Mouse (Mus musculus): Measurements from ENCODE around the gene Fstl5. TPM values are rescaled to one million over a fixed set of nuclear protein-coding genes. Genes with fewer than 3 reads are reported as not detected.

The Fstl5 gene
- not detected in 2 replicates for polyA plus RNA-seq (2012; rRNA removed)

DNA sequence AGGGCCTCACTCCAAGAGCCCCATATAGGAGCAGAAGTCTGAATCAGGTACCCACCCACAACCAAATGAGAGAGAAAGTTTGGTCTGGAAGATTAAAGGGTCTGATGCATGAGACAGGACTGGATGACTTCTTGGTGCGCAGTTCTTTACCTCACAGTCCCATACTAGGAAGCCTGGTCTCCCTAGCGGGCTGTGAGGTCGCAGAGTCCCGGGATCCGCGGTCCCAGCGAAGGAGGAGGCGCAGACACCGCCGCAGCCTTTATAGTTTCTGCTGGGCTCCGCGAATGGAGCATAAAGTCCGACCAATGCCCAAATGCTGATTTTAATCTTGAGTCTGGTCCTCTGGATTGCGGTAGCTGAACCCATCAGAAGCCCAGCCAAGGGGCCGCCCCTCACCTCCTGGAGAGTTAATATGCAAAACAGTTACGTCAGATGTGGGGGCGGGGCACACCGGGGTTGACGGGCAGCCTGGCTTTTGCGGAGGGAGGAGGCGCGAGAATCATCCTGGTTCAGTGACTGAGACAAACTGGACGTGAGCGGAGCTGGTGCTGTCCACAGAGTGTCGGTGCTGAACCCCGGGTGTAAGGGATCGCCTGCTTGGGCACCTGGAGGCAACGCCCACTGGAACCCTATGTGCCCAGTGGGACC, at the start of gene Fstl5:
Gene Fstl5, plus strand, starts transcription at position 211 of the 648 bp plus-strand sequence.
- no peak for TF ChIP-seq POLR2A (IDR thresholded peaks at IDR 0.05; ENCODE audit: low read depth, low read length)
- no peak for TF ChIP-seq CTCF (IDR thresholded peaks at IDR 0.05; ENCODE audit: extremely low read depth, insufficient read length, insufficient replicate concordance, low read depth, low read length)
- 5% methylated on average over 28 of the region's 28 CpGs for WGBS
- Histone ChIP-seq H3K4me1 (ENCODE audit: control insufficient read depth, insufficient read depth, insufficient read length, low read length) (no peaks in the 10 kb centered on the region), H3K36me3 (ENCODE audit: control insufficient read depth, insufficient read depth, low read length) (no peaks in the 10 kb centered on the region), H3K27me3 (ENCODE audit: control insufficient read depth, insufficient read depth, low read length) (no peaks in the 10 kb centered on the region), H3K4me3 (ENCODE audit: low read depth, low read length) (no peak within 1 kb of the TSS), H3K27ac (ENCODE audit: insufficient read depth, low read depth, low read length) (no peak within 1 kb of the TSS)

DNA sequence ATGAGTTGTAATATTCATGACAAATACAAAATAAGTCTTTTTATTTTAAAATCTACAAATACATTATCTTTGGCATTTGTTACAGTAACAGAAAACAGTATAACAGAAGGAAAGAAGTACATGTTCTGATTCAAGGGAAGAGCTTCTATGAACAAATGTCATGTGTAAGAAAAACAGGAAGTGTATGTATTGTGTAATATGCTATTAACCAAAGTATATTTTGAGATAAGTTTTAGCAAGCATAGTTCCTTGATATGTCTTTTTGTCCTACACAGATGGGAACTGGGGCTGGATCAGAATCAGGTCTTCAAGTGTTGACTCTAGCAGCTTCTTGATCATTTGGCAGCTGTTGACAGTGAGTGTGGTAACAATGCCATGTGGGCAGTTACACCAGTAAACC, 48.5 kb upstream of the Fstl5 start:
- H3K27me3 ChIP-seq (ENCODE audit: control insufficient read depth, insufficient read depth, low read length): no peaks in the 10 kb centered on the region
- no peak overlapping the region for H3K27ac ChIP-seq (ENCODE audit: insufficient read depth, low read depth, low read length)
- H3K36me3 ChIP-seq (ENCODE audit: control insufficient read depth, insufficient read depth, low read length): no peaks in the 10 kb centered on the region
- H3K4me3 ChIP-seq (ENCODE audit: low read depth, low read length): no peak overlapping the region
- H3K4me1 ChIP-seq (ENCODE audit: control insufficient read depth, insufficient read depth, insufficient read length, low read length): no peaks in the 10 kb centered on the region
- no peak for TF ChIP-seq POLR2A (IDR thresholded peaks at IDR 0.05; ENCODE audit: low read depth, low read length)
- TF ChIP-seq CTCF (IDR thresholded peaks at IDR 0.05; ENCODE audit: extremely low read depth, insufficient read length, insufficient replicate concordance, low read depth, low read length): no peak

- Histone ChIP-seq H3K27ac (ENCODE audit: insufficient read depth, low read depth, low read length) (no peak overlapping the region), H3K27me3 (ENCODE audit: control insufficient read depth, insufficient read depth, low read length) (no peaks in the 10 kb centered on the region), H3K4me1 (ENCODE audit: control insufficient read depth, insufficient read depth, insufficient read length, low read length) (no peaks in the 10 kb centered on the region), H3K4me3 (ENCODE audit: low read depth, low read length) (no peak overlapping the region), H3K36me3 (ENCODE audit: control insufficient read depth, insufficient read depth, low read length) (no peaks in the 10 kb centered on the region)
- TF ChIP-seq POLR2A (IDR thresholded peaks at IDR 0.05; ENCODE audit: low read depth, low read length) (no peak), CTCF (IDR thresholded peaks at IDR 0.05; ENCODE audit: extremely low read depth, insufficient read length, insufficient replicate concordance, low read depth, low read length) (no peak)
- WGBS: 64% methylated on average over 3 of the region's 3 CpGs
Observed at GRCm38 (mm10) chr3:76051124-76051523, 22.9 kb upstream of the Fstl5 start.

GRCm38 (mm10) chr3:76061996-76062395, 12.1 kb upstream of the Fstl5 start:
- no peak overlapping the region for H3K27ac ChIP-seq (ENCODE audit: insufficient read depth, low read depth, low read length)
- H3K27me3 ChIP-seq (ENCODE audit: control insufficient read depth, insufficient read depth, low read length): no peaks in the 10 kb centered on the region
- no peak for TF ChIP-seq CTCF (IDR thresholded peaks at IDR 0.05; ENCODE audit: extremely low read depth, insufficient read length, insufficient replicate concordance, low read depth, low read length)
- TF ChIP-seq POLR2A (IDR thresholded peaks at IDR 0.05; ENCODE audit: low read depth, low read length): no peak
- no peaks in the 10 kb centered on the region for H3K36me3 ChIP-seq (ENCODE audit: control insufficient read depth, insufficient read depth, low read length)
- WGBS: 73% methylated on average over 1 of the region's 1 CpGs
- no peak overlapping the region for H3K4me3 ChIP-seq (ENCODE audit: low read depth, low read length)
- H3K4me1 ChIP-seq (ENCODE audit: control insufficient read depth, insufficient read depth, insufficient read length, low read length): no peaks in the 10 kb centered on the region

DNA sequence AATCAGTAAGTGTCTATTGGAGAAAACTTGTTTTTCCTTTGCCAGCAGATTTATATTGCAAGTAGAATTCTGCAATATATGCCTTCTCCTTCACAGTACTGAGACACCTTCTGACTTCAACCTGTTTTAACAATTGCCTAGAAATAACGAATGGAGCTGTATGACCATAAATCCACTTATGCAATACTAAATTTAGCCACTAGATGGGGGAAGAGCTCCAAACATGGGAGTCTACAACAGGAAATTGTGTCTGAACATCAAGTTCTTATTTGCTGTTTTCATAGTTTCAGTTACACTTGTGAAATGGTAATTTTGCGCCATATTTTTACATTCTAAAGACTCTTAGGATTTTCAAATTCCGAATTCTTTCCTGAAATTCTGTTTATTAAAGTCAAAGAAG, 6.2 kb upstream of the Fstl5 start:
- TF ChIP-seq POLR2A (IDR thresholded peaks at IDR 0.05; ENCODE audit: low read depth, low read length) (no peak), CTCF (IDR thresholded peaks at IDR 0.05; ENCODE audit: extremely low read depth, insufficient read length, insufficient replicate concordance, low read depth, low read length) (no peak)
- no peaks in the 10 kb centered on the region for H3K4me1 ChIP-seq (ENCODE audit: control insufficient read depth, insufficient read depth, insufficient read length, low read length)
- WGBS: 2% methylated on average over 3 of the region's 3 CpGs

DNA sequence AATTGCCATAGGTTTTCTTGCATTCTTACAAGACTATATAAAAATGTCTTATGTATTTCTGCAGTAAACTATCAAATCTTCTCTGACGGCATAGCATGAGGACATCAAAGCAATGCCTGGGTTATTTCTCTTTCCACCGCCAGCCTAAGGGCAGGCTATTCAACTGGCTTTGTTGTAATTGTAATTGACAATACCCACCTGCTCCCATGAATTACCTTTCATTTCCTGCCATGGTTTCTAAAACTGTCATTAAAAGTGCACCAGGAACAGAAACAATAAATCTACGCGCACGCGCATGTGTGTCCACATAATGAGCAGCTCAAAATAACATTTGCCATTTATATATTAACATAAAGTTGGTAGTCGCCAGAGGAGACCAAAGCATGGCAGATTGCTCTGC, 1.2 kb upstream of the Fstl5 start:
- H3K4me3 ChIP-seq (ENCODE audit: low read depth, low read length): no peak overlapping the region
- H3K27me3 ChIP-seq (ENCODE audit: control insufficient read depth, insufficient read depth, low read length): no peaks in the 10 kb centered on the region
- TF ChIP-seq CTCF (IDR thresholded peaks at IDR 0.05; ENCODE audit: extremely low read depth, insufficient read length, insufficient replicate concordance, low read depth, low read length): no peak
- no peak for TF ChIP-seq POLR2A (IDR thresholded peaks at IDR 0.05; ENCODE audit: low read depth, low read length)
- no peak overlapping the region for H3K27ac ChIP-seq (ENCODE audit: insufficient read depth, low read depth, low read length)
- no peaks in the 10 kb centered on the region for H3K4me1 ChIP-seq (ENCODE audit: control insufficient read depth, insufficient read depth, insufficient read length, low read length)
- whole genome bisulfite sequencing: 89% methylated on average over 7 of the region's 7 CpGs
- no peaks in the 10 kb centered on the region for H3K36me3 ChIP-seq (ENCODE audit: control insufficient read depth, insufficient read depth, low read length)

More for the DNA sequence above, 6.2 kb upstream of the Fstl5 start:
- H3K27ac ChIP-seq (ENCODE audit: insufficient read depth, low read depth, low read length): no peak overlapping the region
- no peak overlapping the region for H3K4me3 ChIP-seq (ENCODE audit: low read depth, low read length)
- H3K27me3 ChIP-seq (ENCODE audit: control insufficient read depth, insufficient read depth, low read length): no peaks in the 10 kb centered on the region
- no peaks in the 10 kb centered on the region for H3K36me3 ChIP-seq (ENCODE audit: control insufficient read depth, insufficient read depth, low read length)

DNA sequence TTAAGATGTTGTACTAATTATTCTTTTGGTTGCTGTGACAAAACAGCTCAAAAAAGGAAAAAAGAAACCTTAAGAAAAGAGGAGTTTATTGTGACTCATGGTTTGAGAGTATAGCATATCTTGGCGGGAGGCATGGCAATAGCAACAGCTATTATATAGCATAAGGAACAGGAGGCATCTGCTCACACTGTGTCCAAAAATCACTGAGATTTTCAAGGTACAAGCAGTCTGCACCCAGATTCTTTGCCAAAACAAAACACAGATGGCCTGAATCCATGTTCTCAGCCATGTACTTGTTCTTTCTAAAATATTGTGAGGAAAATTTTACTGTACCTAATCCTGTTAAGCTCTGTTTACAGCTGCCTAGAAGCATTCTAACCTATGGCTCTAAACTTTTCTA, 66.4 kb downstream of the Fstl5 start:
- WGBS: 94% methylated on average over 1 of the region's 1 CpGs
- Histone ChIP-seq H3K4me3 (ENCODE audit: low read depth, low read length) (no peak overlapping the region), H3K27me3 (ENCODE audit: control insufficient read depth, insufficient read depth, low read length) (no peaks in the 10 kb centered on the region), H3K27ac (ENCODE audit: insufficient read depth, low read depth, low read length) (no peak overlapping the region), H3K4me1 (ENCODE audit: control insufficient read depth, insufficient read depth, insufficient read length, low read length) (no peaks in the 10 kb centered on the region), H3K36me3 (ENCODE audit: control insufficient read depth, insufficient read depth, low read length) (no peaks in the 10 kb centered on the region)
- TF ChIP-seq CTCF (IDR thresholded peaks at IDR 0.05; ENCODE audit: extremely low read depth, insufficient read length, insufficient replicate concordance, low read depth, low read length) (no peak), POLR2A (IDR thresholded peaks at IDR 0.05; ENCODE audit: low read depth, low read length) (no peak)
